Mouse (Mus musculus): ENCODE results near the gene Bmp3. TPM values are rescaled to one million over a fixed set of nuclear protein-coding genes. Genes with fewer than 3 reads are reported as not detected.

Bmp3 gene
- not detected for polyA plus RNA-seq (2012; fragmentation: generic; extraction: Trizol)

GRCm38 (mm10) chr5:98854264-98854626 is at the start of gene Bmp3:
Gene Bmp3, plus strand, starts transcription at chr5:98854415.

Other genes starting within 250 kb of the Bmp3 start
- gene Prkg2, start 182.9 kb downstream of the Bmp3 start, polyA plus RNA-seq (2012; fragmentation: generic; extraction: Trizol): 1 to 10 TPM; 1.2 to 2.1 TPM